Mouse (Mus musculus) c-Kit-positive CD71-positive TER-119-negative erythroid progenitor cells, embryonic 14.5 days (primary cell): Measurements from ENCODE around the gene Yeats2.
"Not testable (repeated sequence)": the region's sequence is repeated elsewhere in the genome, so short reads cannot be mapped to it uniquely, and the experiment has no call there.

Experiments
- DNase-seq: peaks from one replicate; pipeline ENCODE4 v3.0.0-alpha.2; 2013; ENCODE audit warnings: low read depth

Gene Yeats2

GRCm38 (mm10) chr16:20140772-20141531, at the start of gene Yeats2:
Gene Yeats2, plus strand, starts transcription at chr16:20141063.
- peak; percentile 56 for DNase-seq

GRCm38 (mm10) chr16:20095966-20096365, 44.9 kb upstream of the Yeats2 start:
- no peak for DNase-seq

GRCm38 (mm10) chr16:20097069-20097710, 43.7 kb upstream of the Yeats2 start, which contains the start of gene Klhl24:
Gene Klhl24, plus strand, starts transcription at chr16:20097542.
- DNase-seq = peak; percentile 88

GRCm38 (mm10) chr16:20097711-20098374, 43.0 kb upstream of the Yeats2 start:
- peak; percentile 79 for DNase-seq

- no peak for DNase-seq
Measured at GRCm38 (mm10) chr16:20098375-20098727, 42.5 kb upstream of the Yeats2 start.

GRCm38 (mm10) chr16:20098866-20099629, 41.8 kb upstream of the Yeats2 start:
- no peak for DNase-seq

- no peak for DNase-seq
Measured at GRCm38 (mm10) chr16:20106996-20107395, 33.9 kb upstream of the Yeats2 start.

- DNase-seq = no peak
Measured at GRCm38 (mm10) chr16:20108961-20109360, 31.9 kb upstream of the Yeats2 start.

GRCm38 (mm10) chr16:20112649-20113048, 28.2 kb upstream of the Yeats2 start:
- DNase-seq = no peak

- no peak for DNase-seq
Measured at GRCm38 (mm10) chr16:20116069-20116468, 24.8 kb upstream of the Yeats2 start.

GRCm38 (mm10) chr16:20126319-20126883, 14.5 kb upstream of the Yeats2 start:
- not testable (repeated sequence) for DNase-seq

GRCm38 (mm10) chr16:20130397-20130796, 10.5 kb upstream of the Yeats2 start:
- no peak for DNase-seq

- DNase-seq = no peak
Measured at GRCm38 (mm10) chr16:20144568-20144967, 3.7 kb downstream of the Yeats2 start.

- DNase-seq = no peak
Measured at GRCm38 (mm10) chr16:20151991-20152390, 11.1 kb downstream of the Yeats2 start.

- DNase-seq = no peak
Measured at GRCm38 (mm10) chr16:20153742-20154141, 12.9 kb downstream of the Yeats2 start.

GRCm38 (mm10) chr16:20160130-20160529, 19.3 kb downstream of the Yeats2 start:
- DNase-seq = no peak

- DNase-seq = no peak
Measured at GRCm38 (mm10) chr16:20169071-20169470, 28.2 kb downstream of the Yeats2 start.

- peak; percentile 69 for DNase-seq
Measured at GRCm38 (mm10) chr16:20169471-20170106, 28.7 kb downstream of the Yeats2 start.

GRCm38 (mm10) chr16:20179406-20180175, 38.7 kb downstream of the Yeats2 start:
- DNase-seq = no peak

GRCm38 (mm10) chr16:20185368-20185767, 44.5 kb downstream of the Yeats2 start:
- no peak for DNase-seq
